Mouse (Mus musculus) testis, adult 2 months (tissue): ENCODE results near the gene Kcnip1. TPM values are rescaled to one million over a fixed set of nuclear protein-coding genes. Genes with fewer than 3 reads are reported as not detected.

Source experiments
- H3K27ac ChIP-seq: fragments of 200-500 bp; 2 replicates; pipeline ENCODE4 v1.5.1; 2012; ENCODE audit warnings: low read depth, low read length; ENCODE audit not compliant: control insufficient read depth, insufficient read depth
- H3K27me3 ChIP-seq: fragments of 200-500 bp; 2 replicates; pipeline ENCODE4 v1.6.1; 2012; ENCODE audit warnings: mild to moderate bottlenecking, low read length, moderate library complexity; ENCODE audit not compliant: control insufficient read depth, insufficient read depth
- H3K36me3 ChIP-seq: fragments of 200-500 bp; 2 replicates; pipeline ENCODE4 v1.6.1; 2012; ENCODE audit warnings: mild to moderate bottlenecking, low read length; ENCODE audit not compliant: control insufficient read depth, insufficient read depth
- H3K4me1 ChIP-seq: fragments of 200-500 bp; 2 replicates; pipeline ENCODE4 v1.6.1; 2012; ENCODE audit warnings: low read length; ENCODE audit not compliant: control insufficient read depth, insufficient read depth
- H3K4me3 ChIP-seq: fragments of 200-500 bp; 2 replicates; pipeline ENCODE4 v1.5.1; 2012; ENCODE audit warnings: low read depth, mild to moderate bottlenecking, low read length, moderate library complexity, mixed read lengths; ENCODE audit not compliant: control insufficient read depth
- CTCF ChIP-seq: fragments of 200-500 bp; IDR thresholded peaks from 2 replicates; pipeline ENCODE4 v1.5.1; 2012; ENCODE audit warnings: low read depth, mild to moderate bottlenecking, inconsistent platforms, low read length, moderate library complexity; ENCODE audit not compliant: control insufficient read depth, insufficient read depth, insufficient replicate concordance
- POLR2A ChIP-seq: fragments of 200-500 bp; IDR thresholded peaks from 2 replicates; pipeline ENCODE4 v1.6.1; 2012; ENCODE audit warnings: low read depth, mild to moderate bottlenecking, inconsistent platforms, low read length, moderate library complexity; ENCODE audit not compliant: control insufficient read depth
- polyA plus RNA-seq: library from polyadenylated mRNA; depleted of rRNA; stranded (reverse); fragments of >200 nt; gene quantifications from 2 replicates; pipeline ENCODE4 v1.2.3, GENCODE M21; 2012

Kcnip1 gene
- polyA plus RNA-seq, 1 experiment = 1.6 TPM

DNA sequence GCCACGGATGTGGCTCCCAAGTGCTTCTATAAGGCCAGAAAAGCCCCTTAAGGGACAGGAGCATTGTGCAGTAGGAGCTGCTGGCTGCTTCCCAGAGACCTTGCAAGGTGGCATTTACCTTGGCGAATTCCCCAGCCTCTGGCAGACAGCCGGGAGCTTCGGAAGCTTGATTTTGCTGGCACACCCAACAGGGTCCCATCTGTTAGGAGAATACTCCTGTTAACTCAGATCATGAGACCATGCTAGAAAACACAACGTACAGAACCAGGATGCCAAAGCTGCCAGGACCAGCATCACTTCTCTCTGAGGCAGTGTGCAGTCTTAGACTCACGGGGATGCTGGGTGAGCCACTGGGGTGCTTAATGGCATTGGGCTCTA is 165.1 kb downstream of the Kcnip1 start:
- no peaks in the 10 kb centered on the region for H3K36me3 ChIP-seq
- no peak overlapping the region for H3K27ac ChIP-seq

GRCm38 (mm10) chr11:33827085-33827828 is 165.7 kb downstream of the Kcnip1 start:
- H3K36me3 ChIP-seq = no peaks in the 10 kb centered on the region
- H3K27me3 ChIP-seq = no peaks in the 10 kb centered on the region
- H3K4me1 ChIP-seq = no peaks in the 10 kb centered on the region
- no peak for TF ChIP-seq POLR2A
- TF ChIP-seq CTCF = no peak
- no peak overlapping the region for H3K27ac ChIP-seq
- no peak overlapping the region for H3K4me3 ChIP-seq

More for the DNA sequence above, 165.1 kb downstream of the Kcnip1 start:
- Histone ChIP-seq H3K4me3 (no peak overlapping the region), H3K4me1 (no peaks in the 10 kb centered on the region), H3K27me3 (no peaks in the 10 kb centered on the region)
- TF ChIP-seq CTCF = no peak
- TF ChIP-seq POLR2A = no peak

DNA sequence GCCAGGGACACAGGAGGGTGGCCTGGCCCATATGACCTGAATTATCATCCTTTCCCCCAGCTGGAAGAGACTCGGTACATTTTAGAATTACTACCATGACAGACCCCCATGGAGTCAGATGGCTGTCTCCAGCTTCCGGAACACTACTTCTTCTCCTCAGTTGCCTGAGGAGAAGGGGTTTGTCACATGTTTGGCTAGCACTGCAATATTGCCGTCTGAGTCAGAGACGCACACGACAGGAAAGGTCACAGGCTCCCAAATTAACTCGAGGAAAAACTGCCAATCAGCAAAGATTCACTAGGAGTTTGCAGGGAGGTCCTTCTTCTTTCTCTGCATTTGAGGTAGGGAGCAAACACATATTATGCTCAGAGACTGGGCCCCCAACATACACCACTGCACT is 168.2 kb downstream of the Kcnip1 start:
- Histone ChIP-seq H3K27me3 (no peaks in the 10 kb centered on the region), H3K36me3 (no peaks in the 10 kb centered on the region), H3K4me3 (no peak overlapping the region), H3K4me1 (no peaks in the 10 kb centered on the region), H3K27ac (no peak overlapping the region)
- no peak for TF ChIP-seq CTCF
- TF ChIP-seq POLR2A = no peak

GRCm38 (mm10) chr11:33821331-33821730 is 171.6 kb downstream of the Kcnip1 start:
- Histone ChIP-seq H3K27me3 (no peaks in the 10 kb centered on the region), H3K4me3 (no peak overlapping the region), H3K27ac (no peak overlapping the region), H3K36me3 (no peaks in the 10 kb centered on the region), H3K4me1 (no peaks in the 10 kb centered on the region)
- TF ChIP-seq POLR2A = no peak
- TF ChIP-seq CTCF = no peak

DNA sequence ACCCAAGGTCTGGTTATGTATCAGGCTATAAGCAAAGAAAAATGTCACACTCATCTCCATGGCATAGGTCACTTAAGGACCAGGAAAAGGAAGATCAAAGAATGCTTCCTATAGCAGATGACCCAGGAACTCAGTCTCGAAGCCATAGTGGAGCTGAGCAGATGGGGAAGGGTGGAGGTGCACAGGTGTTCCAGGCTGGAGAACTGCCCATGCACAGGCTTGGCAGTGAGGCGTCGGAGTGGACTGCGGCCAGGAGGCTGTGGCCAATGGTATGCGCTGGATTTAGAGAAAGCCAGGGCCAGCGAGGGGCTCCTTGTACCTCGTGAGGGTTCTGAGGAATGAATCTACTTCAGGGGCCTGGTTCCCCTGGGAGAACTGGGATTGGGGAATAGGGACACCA is 172.1 kb downstream of the Kcnip1 start:
- Histone ChIP-seq H3K27ac (no peak overlapping the region), H3K4me1 (no peaks in the 10 kb centered on the region), H3K27me3 (no peaks in the 10 kb centered on the region), H3K36me3 (no peaks in the 10 kb centered on the region), H3K4me3 (no peak overlapping the region)
- TF ChIP-seq CTCF (no peak), POLR2A (no peak)

DNA sequence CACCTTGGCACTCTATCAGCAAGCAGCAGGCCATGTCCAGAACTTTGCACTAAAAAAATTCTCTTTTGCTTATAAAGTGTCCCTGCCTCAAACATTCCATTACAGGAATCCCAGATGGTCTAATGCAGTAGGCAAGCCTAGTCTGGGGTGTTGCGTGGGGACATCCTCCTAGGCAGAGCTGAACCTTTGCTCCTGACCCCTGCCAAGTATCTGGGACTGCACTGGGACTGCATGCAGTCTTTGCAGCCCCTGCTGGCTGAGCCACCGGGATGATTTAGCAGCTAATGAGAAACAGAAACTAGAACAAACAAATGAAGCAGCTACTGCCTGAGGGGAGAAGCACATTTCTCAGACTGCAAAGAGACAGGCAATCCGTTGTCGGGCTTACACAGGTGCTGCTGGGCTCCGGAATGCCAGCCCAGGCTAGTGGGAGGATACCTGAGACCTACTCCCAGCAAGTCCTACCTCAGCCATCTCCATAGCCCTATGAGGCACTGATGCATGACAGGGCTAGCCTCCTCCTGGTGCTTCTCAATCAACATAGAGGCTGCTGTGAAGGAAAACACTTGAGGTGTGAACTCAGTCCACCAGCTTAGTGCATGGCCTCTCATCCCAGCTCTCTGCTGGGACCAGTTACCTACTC is 174.0 kb downstream of the Kcnip1 start:
- TF ChIP-seq POLR2A (no peak), CTCF (no peak)
- no peaks in the 10 kb centered on the region for H3K4me1 ChIP-seq
- no peak overlapping the region for H3K27ac ChIP-seq
- no peaks in the 10 kb centered on the region for H3K36me3 ChIP-seq
- H3K27me3 ChIP-seq = no peaks in the 10 kb centered on the region
- H3K4me3 ChIP-seq = no peak overlapping the region

- Histone ChIP-seq H3K27ac (no peak overlapping the region), H3K4me3 (no peak overlapping the region), H3K27me3 (no peaks in the 10 kb centered on the region), H3K4me1 (no peaks in the 10 kb centered on the region), H3K36me3 (no peaks in the 10 kb centered on the region)
- TF ChIP-seq POLR2A = no peak
- no peak for TF ChIP-seq CTCF
Measured at GRCm38 (mm10) chr11:33816020-33816419, 176.9 kb downstream of the Kcnip1 start.

- Histone ChIP-seq H3K27me3 (no peaks in the 10 kb centered on the region), H3K4me3 (no peak overlapping the region), H3K27ac (no peak overlapping the region), H3K4me1 (no peaks in the 10 kb centered on the region), H3K36me3 (no peaks in the 10 kb centered on the region)
- TF ChIP-seq POLR2A (no peak), CTCF (no peak)
Measured at GRCm38 (mm10) chr11:33810105-33810504, 182.8 kb downstream of the Kcnip1 start.
